Mouse (Mus musculus) gastrocnemius, postnatal 25 days (tissue): Measurements from ENCODE around the gene Sirt7. TPM values are rescaled to one million over a fixed set of nuclear protein-coding genes. Genes with fewer than 3 reads are reported as not detected.

Experiments
- DNase-seq: peaks from one replicate; pipeline ENCODE4 v3.0.0; 2022
- long read RNA-seq, 2 experiments: library from polyadenylated mRNA; stranded (forward); transcript quantifications; one replicate each; pipeline ENCODE4 v2.0.0; 2021
- total RNA-seq, 2 experiments: library from RNA; stranded (reverse); gene quantifications; 1 replicate in 1 of 2; 2 replicates in 1 of 2; pipeline ENCODE4 v1.2.3; 2021

Gene Sirt7
- total RNA-seq, result 1 to 10 TPM; 4.3 to 7.2 TPM
- long read RNA-seq, experiment 1, transcript Sirt7-201 (10 exons, 1,727 nt), result major isoform, 5 of 6 reads
- long read RNA-seq, experiment 1, partial matches to known transcripts, result 0 of 6 reads
- long read RNA-seq, experiment 1, other reads (novel, unspliced or antisense), result 1 of 6 reads
- long read RNA-seq, experiment 2, partial matches to known transcripts, result 2 of 7 reads
- long read RNA-seq, experiment 2, other reads (novel, unspliced or antisense), result 2 of 7 reads

DNA sequence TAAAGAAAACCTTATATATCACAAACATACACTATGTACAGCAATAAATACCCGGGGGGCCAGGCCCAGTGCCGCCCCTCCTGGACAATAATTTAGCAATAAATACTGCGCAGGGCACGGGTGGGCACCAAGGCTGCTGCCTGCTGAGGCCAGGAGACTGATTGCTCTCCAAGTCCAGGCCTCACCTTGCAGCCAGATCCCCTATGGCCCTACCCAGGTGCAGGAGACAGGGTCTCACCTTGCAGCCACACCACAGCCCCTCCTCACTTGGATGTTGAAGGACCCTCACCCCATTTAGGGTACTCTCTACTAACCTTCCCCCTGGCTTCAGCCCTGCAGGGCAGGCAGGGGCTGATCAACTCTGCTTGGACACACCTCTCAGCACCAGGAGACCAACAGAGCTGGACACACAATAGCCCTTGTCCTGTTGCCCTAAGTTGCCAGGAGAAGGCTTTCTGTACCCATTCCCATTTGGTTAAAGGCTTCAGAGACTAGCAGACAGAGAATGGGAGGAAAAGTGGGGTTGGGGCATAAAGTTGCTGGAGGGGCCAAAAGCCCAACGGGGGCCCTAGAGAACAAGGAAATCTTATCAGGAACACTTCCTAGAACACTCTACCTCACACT lies at the start of gene Sirt7:
TSS of gene Sirt7 (minus strand) at position 89 of the 624 bp plus-strand sequence.
- DNase-seq, result no peak

DNA sequence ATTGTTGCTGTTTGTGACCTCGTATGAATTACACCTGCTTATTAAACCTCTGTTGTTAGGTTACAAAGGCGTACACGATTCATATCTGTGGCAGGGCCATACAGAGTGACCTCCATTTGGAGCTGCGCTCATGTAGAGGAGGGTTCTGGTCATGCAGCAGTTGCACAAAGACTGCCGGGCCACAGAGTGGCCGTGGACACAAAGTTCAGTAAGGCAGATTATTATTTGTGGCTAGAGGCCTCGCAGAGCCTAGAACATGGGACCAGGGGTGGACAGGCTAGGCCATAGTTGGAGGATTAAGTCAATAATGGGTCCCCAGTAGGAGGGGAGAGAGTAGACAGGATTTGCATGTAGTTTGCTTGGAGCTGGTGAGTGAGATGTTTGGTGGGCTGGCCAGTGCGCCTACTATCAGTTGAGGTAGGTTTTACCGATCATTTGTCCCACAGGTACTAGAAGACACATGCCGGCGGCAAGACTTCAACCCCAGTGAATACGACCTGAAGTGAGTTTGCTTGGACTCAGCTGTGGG lies 48.6 kb upstream of the Sirt7 start:
- no peak for DNase-seq

DNA sequence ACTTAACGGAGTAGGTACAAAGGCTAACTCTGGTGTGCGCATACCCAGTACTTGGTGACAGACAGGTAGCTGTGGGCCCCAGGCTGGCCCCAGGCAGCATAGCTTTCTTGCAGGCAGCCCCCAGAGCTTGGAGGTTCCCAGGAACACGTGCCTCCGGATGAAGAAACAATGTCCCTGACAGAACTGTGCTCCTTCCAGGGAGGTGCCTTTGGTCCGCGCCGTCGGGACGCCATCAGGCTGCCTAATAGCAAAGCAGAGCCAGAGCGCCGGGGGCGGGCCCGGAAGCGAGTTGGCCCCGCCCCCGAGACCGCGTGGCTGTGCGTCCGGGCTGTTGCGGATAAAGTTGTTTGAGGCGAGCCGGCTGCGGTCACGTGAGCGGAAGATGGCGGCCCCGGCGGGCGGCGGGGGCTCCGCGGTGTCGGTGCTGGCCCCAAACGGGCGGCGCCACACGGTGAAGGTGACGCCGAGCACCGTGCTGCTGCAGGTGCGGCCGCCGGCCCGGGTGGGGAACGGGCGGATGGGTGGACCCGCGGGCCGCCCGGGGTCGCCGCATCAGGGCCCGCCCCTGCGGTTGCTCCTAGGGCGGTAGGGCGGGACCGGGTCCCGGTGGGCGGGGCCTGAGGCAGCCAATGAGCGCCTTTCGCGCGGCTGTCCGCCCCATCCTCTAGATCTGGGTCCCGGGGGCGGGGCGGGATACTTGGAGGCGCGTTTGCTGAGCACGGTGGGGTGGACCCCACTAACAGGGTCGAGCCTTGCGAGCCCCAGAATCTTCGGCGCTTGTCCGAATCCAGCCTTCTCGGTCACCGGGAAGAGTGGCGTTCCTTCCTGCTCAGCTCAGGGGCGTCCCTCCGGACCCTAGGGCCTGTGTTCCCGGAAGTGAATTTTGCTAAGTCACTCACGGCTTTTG lies 47.9 kb upstream of the Sirt7 start, which contains the start of gene Aspscr1:
TSS of gene Aspscr1 (plus strand) at position 287 of the 907 bp plus-strand sequence.
- DNase-seq, result peak; percentile 96

DNA sequence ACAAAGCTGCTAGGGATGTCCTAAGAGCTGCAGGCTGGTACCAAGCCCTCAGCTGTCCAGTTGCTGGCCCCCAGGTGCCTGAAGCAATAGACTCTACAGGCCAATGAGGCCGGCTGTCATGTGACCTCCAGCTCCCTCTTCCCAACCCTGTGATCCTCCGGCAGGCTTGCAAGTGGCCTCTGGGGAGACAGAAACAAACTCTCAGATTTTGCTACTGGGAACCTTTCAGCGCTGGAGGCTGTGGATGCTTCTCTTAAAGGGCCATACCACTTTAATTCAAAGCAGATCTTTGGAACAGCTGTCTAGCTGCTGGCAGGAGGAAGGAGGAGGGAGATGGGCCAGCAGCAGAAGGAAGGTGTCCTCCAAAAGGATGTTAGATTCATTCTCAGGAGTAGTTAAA lies 41.6 kb upstream of the Sirt7 start:
- no peak for DNase-seq

DNA sequence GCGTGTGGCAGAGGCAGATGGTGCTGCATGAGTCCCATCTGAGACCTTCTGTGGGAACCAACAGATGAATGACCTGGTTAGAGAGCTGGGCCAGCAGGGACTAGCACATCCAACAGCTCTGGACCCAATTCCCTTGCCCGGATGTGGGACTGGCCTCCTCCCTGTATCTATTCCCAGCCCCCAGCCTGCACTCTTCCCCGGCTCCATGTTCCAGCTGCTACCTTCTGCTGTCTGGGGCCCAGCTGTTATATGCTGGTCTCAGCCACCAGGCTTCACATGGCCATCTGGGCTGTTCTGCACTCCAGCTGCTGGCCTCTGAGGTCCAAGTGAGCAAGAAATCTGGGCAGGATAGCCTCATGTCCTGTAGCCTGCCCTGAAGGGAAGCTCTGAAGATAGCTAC lies 40.4 kb upstream of the Sirt7 start:
- DNase-seq, result peak; percentile 46

DNA sequence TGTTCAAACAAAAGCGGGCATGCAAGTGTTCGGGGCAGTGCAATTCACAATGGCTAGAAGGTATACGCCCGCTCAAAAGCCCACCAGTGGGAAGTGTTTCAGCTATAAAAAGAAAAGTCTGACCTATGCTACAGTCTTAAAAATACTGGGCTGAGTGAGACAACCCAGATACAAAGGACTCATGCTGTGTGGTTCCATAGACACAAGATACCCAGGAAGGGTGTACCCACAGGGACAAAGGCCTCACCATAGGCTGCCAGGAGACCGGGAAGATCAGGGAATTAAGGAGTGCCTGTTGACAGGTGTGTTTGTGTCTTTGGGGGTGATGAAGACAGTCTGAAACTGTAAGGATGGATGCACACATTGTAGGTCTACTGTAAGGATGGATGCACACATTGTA lies 38.7 kb upstream of the Sirt7 start:
- no peak for DNase-seq

DNA sequence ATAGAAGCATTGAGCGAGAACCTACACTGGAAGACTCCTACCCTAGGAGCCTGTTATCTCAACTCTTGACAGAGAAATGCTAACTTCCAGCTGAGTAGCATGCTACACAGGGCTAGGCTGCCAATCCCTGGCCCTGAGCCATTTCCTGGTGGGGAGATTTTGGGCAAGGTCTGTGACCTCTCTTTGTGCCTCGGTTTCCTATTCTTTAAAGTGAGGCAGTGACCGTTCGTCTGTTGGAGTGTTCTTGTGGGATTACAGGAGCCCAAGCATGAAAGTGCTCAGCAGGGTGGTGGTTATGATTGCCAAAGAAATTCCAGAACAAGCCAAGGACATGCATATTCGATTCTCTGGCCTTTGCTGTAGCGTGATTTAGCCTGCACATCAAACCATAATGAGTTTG lies 37.7 kb upstream of the Sirt7 start:
- no peak for DNase-seq

DNA sequence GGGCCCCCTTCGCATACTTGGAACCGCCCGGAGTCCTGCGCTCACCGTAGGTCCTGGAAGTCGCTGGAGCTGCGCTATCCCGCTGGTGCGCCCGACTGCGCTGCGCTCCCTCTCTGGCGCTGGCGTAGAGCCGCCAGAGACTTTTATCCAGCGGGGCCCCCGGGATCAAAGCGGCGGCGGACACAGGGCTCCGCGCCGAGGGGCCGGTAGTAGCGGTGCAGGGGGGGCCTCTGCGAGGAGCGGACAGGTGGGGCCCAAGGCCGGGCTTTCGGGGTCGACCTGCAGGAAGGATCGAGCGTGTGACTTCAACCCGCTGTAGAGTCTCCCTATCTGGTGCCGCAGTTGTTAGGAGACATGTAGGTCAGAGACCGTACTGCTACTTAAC lies 36.0 kb upstream of the Sirt7 start, which contains the start of gene Notum:
TSS of gene Notum (minus strand) at position 100 of the 385 bp plus-strand sequence.
- DNase-seq, result no peak

DNA sequence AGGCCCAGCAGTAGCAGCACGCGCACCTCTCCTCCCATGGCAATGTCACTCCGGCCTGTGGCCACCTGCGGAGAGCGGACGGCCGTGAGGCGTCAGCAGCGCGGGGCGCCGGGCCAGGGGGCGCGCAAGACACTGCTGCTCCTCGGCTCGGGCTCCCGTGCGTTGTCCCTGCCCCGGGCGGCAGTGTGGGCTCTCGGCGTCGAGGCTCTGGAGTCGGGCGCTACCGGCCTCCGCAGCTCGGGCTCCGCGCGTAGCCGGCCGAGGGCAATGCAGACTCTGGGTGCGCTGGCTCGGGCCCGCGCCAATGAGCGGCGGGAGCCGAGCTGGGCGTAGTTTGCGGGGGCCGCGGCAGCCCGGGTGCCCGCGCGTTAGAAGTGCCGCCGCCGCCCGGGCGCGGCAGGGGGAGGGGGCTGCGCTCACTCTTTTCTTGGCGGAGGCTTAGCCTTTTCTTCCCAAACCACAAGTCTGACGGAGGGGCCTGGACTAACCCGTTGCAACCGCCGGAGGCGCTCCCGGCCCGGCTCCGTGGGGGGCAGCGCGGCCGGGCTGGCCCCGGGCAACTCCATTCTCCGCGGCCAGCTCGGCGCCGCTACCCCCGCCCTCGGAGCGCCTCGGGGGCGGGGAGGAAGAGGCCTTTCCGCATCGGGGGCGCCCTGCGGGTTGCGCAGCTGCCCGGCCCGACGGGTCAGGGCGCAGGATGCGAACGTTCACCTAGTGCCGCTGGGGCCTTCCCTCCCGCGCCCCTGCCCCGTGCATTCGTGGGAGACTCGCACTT lies 35.4 kb upstream of the Sirt7 start:
- DNase-seq, result no peak

DNA sequence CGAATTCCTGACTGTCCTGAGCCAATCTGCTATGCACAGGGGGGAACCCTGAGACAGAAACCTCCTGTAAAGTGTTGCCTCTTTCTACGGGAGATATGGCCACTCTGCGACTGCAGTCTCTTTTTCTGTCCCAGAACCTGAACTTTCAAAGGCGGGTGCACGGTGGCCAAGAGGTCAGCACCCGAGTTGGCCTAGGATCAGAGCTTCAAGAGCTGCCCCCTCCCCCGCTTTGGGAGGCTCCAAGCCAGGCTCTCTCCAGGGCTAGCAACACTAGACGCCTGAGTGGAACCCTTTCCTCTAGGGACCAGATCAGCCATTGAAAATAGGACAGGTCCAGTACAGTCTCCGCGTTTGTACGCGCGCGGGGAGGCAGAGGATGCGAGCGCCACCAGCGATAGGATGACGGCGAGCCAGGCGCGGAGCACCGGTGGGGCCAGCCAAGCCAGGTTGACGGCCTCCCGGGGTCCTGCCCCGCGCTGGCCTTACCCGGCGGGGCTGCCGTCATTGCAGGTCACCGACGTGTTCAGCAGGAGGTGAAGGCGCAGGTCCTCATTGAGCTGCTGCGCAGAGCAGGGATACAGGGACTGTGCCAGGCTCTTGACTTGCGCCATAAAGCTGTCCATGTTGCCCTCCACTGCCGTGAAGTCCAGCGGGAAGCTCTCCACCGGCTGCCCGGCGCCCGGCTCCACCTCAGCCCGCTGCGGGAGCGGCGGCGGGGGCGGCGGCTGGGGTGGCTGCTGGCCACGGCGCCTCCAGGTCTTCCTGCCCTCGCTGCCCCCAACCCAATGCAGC lies 34.7 kb upstream of the Sirt7 start:
- DNase-seq, result no peak

DNA sequence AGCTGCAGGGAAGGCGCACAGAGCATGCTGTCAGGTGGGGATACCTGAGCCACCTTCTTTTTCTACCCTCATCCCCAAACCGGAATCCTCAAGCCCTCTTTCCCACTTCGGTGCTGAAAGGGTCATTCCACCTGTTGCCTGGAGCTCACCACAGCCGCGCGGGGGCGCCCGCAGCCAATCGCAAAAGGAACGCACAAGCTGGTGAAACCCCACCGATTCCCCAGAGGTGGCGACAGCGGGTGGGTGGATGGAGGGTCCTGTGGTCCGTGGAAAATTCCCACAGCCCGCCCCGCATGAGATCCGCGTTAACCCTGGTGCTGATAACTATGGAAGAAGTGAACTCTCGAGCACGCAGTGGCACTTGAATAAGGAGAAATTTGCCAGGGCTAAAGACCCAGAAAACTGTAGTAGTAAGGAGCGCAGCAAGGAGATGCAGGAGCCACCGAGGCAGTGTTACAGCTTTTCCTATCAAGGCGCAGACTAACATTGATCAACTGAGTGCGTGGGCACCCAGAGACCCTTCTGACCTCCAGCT lies 33.9 kb upstream of the Sirt7 start:
- DNase-seq, result peak; percentile 69

DNA sequence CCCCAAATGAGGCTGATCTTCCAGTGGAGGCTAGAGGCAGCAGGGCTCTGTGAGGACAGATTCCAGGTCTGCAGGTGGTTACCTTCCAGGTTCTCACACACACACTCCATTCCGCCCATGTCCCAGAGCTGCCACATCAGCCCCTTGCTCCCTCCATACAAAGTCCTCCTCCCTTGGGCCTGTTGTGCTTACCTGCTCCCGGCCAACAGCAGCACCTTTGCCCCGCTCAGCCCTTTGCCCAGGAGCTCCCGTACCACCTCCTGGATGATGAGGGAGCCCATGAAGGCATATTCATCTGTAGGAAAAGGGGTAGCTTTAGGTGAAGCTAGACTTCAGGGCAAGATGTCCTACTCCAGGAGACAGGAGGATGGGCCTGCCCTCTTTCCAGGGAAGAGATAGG lies 32.3 kb upstream of the Sirt7 start:
- no peak for DNase-seq

DNA sequence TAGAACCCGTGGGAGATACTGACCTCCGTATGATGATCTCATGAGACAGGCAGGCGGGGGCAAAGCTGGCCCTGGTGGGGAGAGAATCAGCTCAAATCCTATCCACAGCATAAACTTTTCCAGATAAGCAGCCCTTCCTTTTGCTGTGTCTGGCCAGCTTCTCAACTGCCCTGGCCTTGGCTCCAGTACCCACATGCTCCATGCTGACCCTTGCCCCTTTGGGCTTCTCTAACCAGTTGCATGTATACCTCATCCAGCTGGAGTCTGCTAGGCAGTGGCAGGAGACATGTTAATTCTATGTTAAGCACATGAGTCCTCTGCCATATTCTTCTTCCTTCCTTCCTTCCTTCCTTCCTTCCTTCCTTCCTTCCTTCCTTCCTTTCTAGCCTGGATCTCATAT lies 29.7 kb upstream of the Sirt7 start:
- no peak for DNase-seq

DNA sequence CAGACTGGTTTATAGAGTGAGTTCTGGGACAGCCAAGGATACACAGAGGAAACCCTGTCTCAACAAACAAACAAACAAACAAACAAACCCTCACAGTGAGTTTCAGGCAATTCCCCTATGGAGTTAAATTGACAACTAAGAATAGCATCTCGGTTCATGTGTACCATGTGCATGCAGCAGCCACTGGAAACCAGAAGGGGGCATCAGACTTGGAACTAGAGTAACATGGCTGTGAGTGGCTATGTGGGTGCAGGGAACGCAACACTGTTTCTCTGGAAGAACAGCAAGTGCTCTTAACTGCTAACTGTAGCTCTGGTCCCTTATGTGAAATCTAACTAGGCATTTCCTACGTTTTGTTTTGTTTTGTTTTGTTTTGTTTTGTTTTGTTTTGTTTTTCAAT lies 26.8 kb upstream of the Sirt7 start:
- no peak for DNase-seq

DNA sequence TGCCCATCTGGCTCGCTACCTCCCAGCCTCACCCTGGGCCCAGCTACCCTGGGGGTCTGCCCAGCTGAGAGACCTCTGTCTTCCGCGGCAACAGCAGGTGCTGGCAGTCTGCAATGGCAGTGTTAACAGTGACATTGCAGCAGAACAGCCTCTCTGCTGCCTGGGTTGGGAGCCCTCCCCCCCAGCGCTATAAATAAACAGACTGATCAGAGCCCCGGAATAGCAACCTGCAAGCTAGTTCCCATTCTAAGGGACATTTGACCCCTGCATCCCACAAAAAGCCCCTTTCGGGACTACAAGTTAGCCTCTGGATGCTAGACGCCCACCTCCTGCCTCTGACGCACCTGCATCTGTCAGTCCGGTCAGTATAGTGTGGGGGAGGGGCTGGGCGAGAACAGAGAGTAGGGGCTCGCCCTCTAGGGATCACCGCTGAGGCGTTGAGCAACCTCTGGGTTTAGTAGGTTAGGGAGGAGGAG lies 23.0 kb upstream of the Sirt7 start, which contains the start of gene Myadml2:
TSS of gene Myadml2 (minus strand) at position 158 of the 476 bp plus-strand sequence.
- peak; percentile 74 for DNase-seq

DNA sequence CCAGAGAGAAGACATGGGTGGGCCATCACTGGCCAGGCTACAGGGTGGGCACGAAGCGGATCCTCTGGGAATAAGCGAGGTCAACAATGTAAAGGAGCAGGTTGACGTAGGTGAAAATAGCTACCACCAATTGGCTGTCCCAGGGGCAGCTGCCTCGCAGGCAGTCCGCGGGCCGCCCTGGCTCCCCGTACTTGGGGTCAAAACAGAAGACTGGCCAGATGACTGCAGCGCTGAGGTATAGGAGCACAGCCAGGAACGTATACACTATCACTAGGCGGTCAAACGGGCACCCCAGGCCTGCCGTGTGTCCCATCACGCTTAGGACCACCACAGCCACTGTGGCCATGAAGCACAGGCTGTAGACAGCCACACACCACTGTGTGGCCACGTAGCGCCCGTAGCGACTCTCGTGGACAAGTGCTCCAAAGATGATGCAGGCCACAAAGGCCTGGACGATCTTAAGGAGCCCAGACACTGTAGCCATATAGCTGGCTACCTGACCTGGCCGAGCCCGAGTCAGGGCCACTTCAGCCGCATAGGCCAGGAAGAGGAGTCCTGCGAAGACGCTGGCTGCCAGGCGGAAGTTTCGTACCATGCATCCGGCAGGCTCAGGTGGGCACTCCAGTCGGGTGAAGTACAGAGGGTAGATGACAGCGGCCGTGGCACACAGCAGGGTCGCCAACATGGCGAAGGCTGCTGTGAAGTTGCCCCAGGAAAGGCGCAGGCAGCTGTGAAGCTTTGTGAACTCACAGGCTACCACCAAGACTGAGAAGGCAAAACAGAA lies 22.2 kb upstream of the Sirt7 start:
- DNase-seq, result peak; percentile 9

DNA sequence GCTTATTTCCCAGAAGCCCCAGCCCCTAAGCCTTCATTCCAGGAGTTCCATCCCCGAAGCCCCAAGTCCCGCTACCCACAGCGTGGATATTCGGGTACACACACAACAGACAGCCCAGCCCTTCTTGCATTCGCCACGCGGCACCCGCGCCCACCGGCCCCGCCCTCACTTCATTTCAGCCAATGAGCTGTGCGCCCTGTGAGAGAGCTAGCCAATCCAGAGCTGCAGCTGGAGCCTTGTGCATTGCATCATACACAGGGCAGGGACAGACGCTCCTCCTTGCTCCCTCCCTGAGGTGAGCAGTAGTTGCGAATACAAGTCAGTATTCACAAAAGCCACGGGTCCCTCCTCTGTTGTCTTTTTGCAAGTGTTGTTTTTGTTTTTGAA lies 18.6 kb upstream of the Sirt7 start, which contains the start of gene Pycr1:
TSS of gene Pycr1 (minus strand) at position 169 of the 387 bp plus-strand sequence.
- DNase-seq, result peak; percentile 95

DNA sequence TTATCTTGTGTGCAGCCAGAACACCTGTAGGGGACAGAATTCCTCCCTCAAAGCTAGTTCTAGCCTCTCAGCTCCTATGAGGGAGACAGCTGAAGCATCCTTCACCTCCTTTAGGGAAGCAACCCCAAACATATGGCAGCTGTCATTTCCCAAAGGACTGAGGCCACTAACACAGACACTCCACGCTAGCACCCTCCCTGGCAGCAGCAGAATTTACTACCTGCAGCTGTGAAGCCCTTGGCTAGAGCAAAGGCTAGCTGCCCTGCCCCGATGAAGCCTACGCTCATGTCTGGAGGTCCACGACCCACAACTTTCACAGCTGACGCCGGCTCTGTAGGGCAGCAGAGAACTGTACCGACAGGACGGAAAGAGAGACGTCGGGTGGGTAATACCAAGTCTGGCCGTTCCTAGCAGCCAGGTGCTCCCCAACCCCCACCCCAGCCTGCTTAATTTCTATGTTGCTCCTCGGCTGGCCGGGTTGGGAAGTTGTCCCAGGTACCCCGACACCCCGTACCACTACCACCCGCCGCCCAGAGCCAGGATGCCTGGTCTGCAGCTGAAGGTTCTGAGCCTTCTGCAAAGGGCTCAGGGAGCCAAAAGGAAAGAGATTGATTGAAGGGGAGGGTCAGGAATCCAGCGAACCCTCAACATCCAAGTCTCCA lies 18.0 kb upstream of the Sirt7 start:
- no peak for DNase-seq

DNA sequence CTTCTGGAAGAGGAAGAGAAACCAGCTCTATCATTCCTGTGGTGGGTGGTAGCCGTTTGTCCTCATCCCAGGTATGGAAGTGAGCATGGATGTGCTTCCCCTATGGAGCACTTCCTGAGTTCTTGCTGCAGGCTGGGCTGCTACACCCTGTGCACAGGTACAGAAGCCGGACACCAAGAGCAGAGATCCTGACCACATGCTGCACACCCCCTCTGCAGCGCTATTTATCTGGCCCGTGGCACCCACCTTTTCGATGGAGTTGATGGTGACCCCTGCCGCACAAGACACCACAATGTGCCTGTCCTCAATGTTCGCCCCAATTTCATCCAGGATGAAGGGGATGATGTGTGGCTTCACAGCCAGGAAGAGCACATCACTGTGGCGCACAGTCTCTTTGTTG lies 16.8 kb upstream of the Sirt7 start:
- no peak for DNase-seq
